Mouse (Mus musculus): ENCODE data around the gene Rpp30. TPM values are rescaled to one million over a fixed set of nuclear protein-coding genes. Genes with fewer than 3 reads are reported as not detected.

Rpp30 gene
- polyA plus RNA-seq, 1 experiment, result 23.5 TPM

DNA sequence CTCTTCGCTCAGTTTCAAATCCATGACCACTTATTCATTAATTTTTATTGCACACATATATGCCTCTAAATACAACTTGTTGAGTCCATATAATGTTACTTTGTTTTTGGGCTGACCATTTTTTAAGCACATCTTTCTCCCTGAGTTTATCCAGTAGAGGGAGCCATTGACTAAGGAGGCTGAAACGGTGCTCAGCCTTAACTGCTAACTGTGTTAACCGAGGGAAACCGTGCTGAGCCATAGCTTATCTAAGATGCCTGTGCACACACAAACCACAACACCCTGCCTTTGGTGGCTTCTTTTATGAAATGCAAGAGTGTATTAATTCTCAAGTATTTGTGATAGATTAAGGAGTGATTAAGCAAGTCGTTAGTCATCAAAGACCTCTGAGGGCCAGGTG, 7.3 kb downstream of the Rpp30 start:
- no peak overlapping the region for H3K4me3 ChIP-seq (ENCODE audit: control insufficient read depth, low read depth, low read length)
- H3K36me3 ChIP-seq (ENCODE audit: control insufficient read depth, insufficient read depth, low read length), result no peaks in the 10 kb centered on the region; the same call in 1 of the 2 replicates
- no peak overlapping the region for H3K27ac ChIP-seq (ENCODE audit: control insufficient read depth, insufficient read depth, low read depth, low read length)
- H3K4me1 ChIP-seq (ENCODE audit: control insufficient read depth, insufficient read depth, low read length), result no peaks in the 10 kb centered on the region
- no peak; the same call in 1 of the 2 replicates for TF ChIP-seq CTCF (IDR thresholded peaks at IDR 0.05; ENCODE audit: control insufficient read depth, insufficient read depth, insufficient replicate concordance, low read depth, low read length)
- no peak for TF ChIP-seq POLR2A (IDR thresholded peaks at IDR 0.05; ENCODE audit: control insufficient read depth, low read depth, low read length)
- no peaks in the 10 kb centered on the region for H3K27me3 ChIP-seq (ENCODE audit: control insufficient read depth, insufficient read depth, low read length)

DNA sequence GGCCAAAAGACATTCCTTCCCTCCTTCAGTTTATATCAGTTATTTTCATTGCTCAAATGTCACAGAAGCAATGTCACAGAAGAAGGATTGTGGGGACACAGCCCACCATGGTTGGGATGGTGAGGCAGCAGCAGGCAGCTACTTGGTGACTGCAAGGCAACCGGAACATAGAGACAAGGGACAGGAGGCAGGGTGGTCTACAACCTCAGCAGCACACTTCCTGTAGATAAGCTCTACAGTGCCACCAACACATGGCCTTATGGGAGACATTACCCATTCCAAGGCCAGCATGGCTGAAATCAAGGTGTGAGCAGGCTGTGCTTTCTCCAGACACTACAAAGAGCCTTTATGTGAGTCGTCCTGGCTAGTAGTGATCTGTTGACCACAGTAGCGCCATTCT, 13.7 kb downstream of the Rpp30 start:
- no peak overlapping the region for H3K27ac ChIP-seq (ENCODE audit: control insufficient read depth, insufficient read depth, low read depth, low read length)
- no peaks in the 10 kb centered on the region for H3K27me3 ChIP-seq (ENCODE audit: control insufficient read depth, insufficient read depth, low read length)
- H3K36me3 ChIP-seq (ENCODE audit: control insufficient read depth, insufficient read depth, low read length), result no peaks in the 10 kb centered on the region
- no peak overlapping the region for H3K4me3 ChIP-seq (ENCODE audit: control insufficient read depth, low read depth, low read length)
- no peaks in the 10 kb centered on the region for H3K4me1 ChIP-seq (ENCODE audit: control insufficient read depth, insufficient read depth, low read length)
- no peak for TF ChIP-seq CTCF (IDR thresholded peaks at IDR 0.05; ENCODE audit: control insufficient read depth, insufficient read depth, insufficient replicate concordance, low read depth, low read length)
- TF ChIP-seq POLR2A (IDR thresholded peaks at IDR 0.05; ENCODE audit: control insufficient read depth, low read depth, low read length), result no peak

DNA sequence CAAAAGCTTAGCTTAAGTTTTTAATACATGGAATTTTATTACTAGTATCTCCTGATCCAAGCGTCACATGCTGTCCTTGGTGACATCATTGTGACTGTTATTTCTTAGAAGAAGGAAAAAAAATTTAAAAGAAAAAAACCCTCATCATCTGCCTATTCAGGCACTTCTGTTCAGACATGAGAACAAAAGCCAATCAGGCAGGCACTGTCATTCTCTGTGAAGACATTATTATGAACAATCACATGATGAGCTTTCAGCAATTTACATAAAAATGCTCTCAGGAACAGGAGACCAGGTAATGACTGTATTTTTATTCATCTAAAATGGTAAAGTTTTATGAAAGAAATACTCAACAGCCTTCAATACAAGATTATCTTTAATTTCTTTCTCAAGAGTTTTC, 14.7 kb downstream of the Rpp30 start:
- H3K36me3 ChIP-seq (ENCODE audit: control insufficient read depth, insufficient read depth, low read length), result no peaks in the 10 kb centered on the region; the same call in 1 of the 2 replicates
- no peak for TF ChIP-seq CTCF (IDR thresholded peaks at IDR 0.05; ENCODE audit: control insufficient read depth, insufficient read depth, insufficient replicate concordance, low read depth, low read length)
- TF ChIP-seq POLR2A (IDR thresholded peaks at IDR 0.05; ENCODE audit: control insufficient read depth, low read depth, low read length), result no peak

DNA sequence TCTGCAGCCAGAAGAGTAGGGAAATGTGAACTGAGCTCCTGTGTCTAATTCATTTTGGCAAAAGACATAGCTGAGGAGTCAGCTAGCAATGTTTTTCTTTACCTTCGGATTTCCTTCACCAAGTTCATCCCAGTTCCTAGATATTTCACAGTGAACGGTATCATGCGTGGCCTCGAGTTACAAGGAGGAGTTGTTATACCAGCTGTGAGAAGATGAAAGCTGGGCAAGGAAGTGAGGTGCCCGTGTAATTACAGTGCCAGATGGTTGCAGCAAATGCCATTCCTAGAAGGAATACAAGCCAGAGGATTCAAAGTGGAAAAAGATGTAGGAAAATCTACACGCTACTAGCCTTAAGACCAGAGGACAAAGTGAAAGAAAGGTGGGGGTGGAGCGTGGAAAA, 15.4 kb downstream of the Rpp30 start:
- Histone ChIP-seq H3K27ac (ENCODE audit: control insufficient read depth, insufficient read depth, low read depth, low read length) (no peak overlapping the region), H3K4me3 (ENCODE audit: control insufficient read depth, low read depth, low read length) (no peak overlapping the region), H3K36me3 (ENCODE audit: control insufficient read depth, insufficient read depth, low read length) (no peaks in the 10 kb centered on the region; the same call in 1 of the 2 replicates), H3K27me3 (ENCODE audit: control insufficient read depth, insufficient read depth, low read length) (no peaks in the 10 kb centered on the region), H3K4me1 (ENCODE audit: control insufficient read depth, insufficient read depth, low read length) (no peaks in the 10 kb centered on the region)
- TF ChIP-seq POLR2A (IDR thresholded peaks at IDR 0.05; ENCODE audit: control insufficient read depth, low read depth, low read length), result no peak
- TF ChIP-seq CTCF (IDR thresholded peaks at IDR 0.05; ENCODE audit: control insufficient read depth, insufficient read depth, insufficient replicate concordance, low read depth, low read length), result no peak

More for the DNA sequence above, 14.7 kb downstream of the Rpp30 start:
- Histone ChIP-seq H3K4me3 (ENCODE audit: control insufficient read depth, low read depth, low read length) (no peak overlapping the region), H3K27me3 (ENCODE audit: control insufficient read depth, insufficient read depth, low read length) (no peaks in the 10 kb centered on the region), H3K4me1 (ENCODE audit: control insufficient read depth, insufficient read depth, low read length) (no peaks in the 10 kb centered on the region), H3K27ac (ENCODE audit: control insufficient read depth, insufficient read depth, low read depth, low read length) (no peak overlapping the region)

DNA sequence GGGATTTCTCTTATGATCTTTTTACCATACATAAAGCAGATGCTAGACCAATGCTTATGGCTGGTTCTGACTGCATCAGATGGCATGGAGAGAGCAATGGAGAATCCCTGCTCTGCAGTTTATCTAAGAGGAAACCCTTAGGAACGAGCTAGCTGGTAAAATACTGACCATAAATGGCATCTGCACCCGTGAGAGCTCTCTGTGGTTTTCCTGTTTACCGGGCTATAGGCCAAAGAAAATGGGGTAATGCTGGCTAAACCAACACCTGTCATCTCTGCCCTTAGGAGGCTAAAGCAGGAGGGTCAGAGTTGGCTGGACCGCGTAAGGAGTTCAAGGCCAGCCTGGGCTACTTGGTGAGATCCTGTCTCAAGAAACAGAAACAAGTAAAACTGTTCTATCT, 20.4 kb downstream of the Rpp30 start:
- TF ChIP-seq CTCF (IDR thresholded peaks at IDR 0.05; ENCODE audit: control insufficient read depth, insufficient read depth, insufficient replicate concordance, low read depth, low read length), result no peak
- no peak for TF ChIP-seq POLR2A (IDR thresholded peaks at IDR 0.05; ENCODE audit: control insufficient read depth, low read depth, low read length)
- H3K27me3 ChIP-seq (ENCODE audit: control insufficient read depth, insufficient read depth, low read length), result no peaks in the 10 kb centered on the region
- no peaks in the 10 kb centered on the region; the same call in 1 of the 2 replicates for H3K36me3 ChIP-seq (ENCODE audit: control insufficient read depth, insufficient read depth, low read length)
- no peak overlapping the region for H3K4me3 ChIP-seq (ENCODE audit: control insufficient read depth, low read depth, low read length)
- H3K27ac ChIP-seq (ENCODE audit: control insufficient read depth, insufficient read depth, low read depth, low read length), result no peak overlapping the region
- no peaks in the 10 kb centered on the region; the same call in 1 of the 2 replicates for H3K4me1 ChIP-seq (ENCODE audit: control insufficient read depth, insufficient read depth, low read length)

DNA sequence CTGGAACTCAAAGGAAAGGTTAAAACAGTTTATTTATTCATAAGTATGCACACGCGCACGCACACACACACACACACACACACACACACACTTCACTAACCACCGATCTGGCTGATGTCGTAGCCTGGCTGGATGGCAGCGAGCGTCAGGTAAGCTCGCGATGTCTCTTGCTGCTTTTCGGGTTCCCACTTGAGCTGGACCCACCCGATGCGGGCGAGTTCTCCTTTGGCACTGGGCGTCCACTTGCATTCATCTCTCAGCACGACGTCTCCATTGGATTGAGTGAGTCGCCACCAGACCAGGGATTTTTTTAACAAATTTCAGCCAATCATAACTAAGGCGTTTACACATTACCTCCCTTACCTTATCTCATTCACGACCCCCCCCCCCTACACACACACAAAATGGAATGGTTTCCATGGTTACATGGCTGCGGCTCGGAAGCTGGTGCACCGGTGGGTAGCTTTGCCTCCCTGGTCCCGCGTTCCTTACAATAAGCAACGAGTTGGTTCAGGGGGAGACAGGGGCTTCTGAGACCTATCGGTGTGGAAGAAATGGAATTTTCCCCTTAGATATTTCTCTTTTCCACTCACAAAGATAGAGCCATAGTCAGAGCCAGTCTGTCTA, 25.9 kb downstream of the Rpp30 start:
- Histone ChIP-seq H3K36me3 (ENCODE audit: control insufficient read depth, insufficient read depth, low read length) (no peaks in the 10 kb centered on the region), H3K27ac (ENCODE audit: control insufficient read depth, insufficient read depth, low read depth, low read length) (no peak overlapping the region), H3K27me3 (ENCODE audit: control insufficient read depth, insufficient read depth, low read length) (no peaks in the 10 kb centered on the region), H3K4me1 (ENCODE audit: control insufficient read depth, insufficient read depth, low read length) (peaks cover 6% of the 10 kb centered on the region), H3K4me3 (ENCODE audit: control insufficient read depth, low read depth, low read length) (peak overlapping the region; percentile 82)
- TF ChIP-seq CTCF (IDR thresholded peaks at IDR 0.05; ENCODE audit: control insufficient read depth, insufficient read depth, insufficient replicate concordance, low read depth, low read length), result no peak
- TF ChIP-seq POLR2A (IDR thresholded peaks at IDR 0.05; ENCODE audit: control insufficient read depth, low read depth, low read length), result no peak

DNA sequence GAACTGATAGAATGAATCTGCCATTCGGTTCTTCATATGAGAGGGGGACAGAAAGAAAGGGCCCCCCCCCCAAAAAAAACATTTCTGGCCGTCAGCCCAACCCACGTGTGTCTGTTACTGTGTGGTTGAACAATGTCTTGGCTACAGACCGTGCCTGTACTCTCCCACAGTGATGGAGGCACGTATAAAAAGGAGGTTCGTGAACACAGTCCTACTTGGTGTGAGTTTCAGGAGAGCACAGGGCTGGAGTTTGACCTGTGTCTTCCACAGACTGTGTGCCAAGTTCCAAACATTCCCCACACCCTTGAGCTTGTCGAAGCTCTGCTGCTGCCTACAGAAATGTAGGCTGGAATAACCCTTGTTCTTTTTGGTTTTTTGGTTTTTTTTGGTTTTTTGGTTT, 26.9 kb downstream of the Rpp30 start:
- no peak overlapping the region for H3K4me3 ChIP-seq (ENCODE audit: control insufficient read depth, low read depth, low read length)
- H3K4me1 ChIP-seq (ENCODE audit: control insufficient read depth, insufficient read depth, low read length), result peaks cover 6% of the 10 kb centered on the region
- no peak overlapping the region for H3K27ac ChIP-seq (ENCODE audit: control insufficient read depth, insufficient read depth, low read depth, low read length)
- no peaks in the 10 kb centered on the region for H3K36me3 ChIP-seq (ENCODE audit: control insufficient read depth, insufficient read depth, low read length)
- no peaks in the 10 kb centered on the region for H3K27me3 ChIP-seq (ENCODE audit: control insufficient read depth, insufficient read depth, low read length)
- TF ChIP-seq POLR2A (IDR thresholded peaks at IDR 0.05; ENCODE audit: control insufficient read depth, low read depth, low read length) (no peak), CTCF (IDR thresholded peaks at IDR 0.05; ENCODE audit: control insufficient read depth, insufficient read depth, insufficient replicate concordance, low read depth, low read length) (no peak)

Data from testis, adult 2 months (tissue).